Mouse (Mus musculus): ENCODE measurements around the gene Trpm1. TPM values are rescaled to one million over a fixed set of nuclear protein-coding genes. Genes with fewer than 3 reads are reported as not detected.
"Not testable (repeated sequence)": the region's sequence is repeated elsewhere in the genome, so short reads cannot be mapped to it uniquely, and the experiment has no call there.

Trpm1 gene
- under 1 TPM in 1 of 2 experiments, not detected in 1; 0.11 TPM for total RNA-seq (2021)

GRCm38 (mm10) chr7:64153535-64153934 is at the start of gene Trpm1:
Gene Trpm1 (plus strand): TSS chr7:64153835.
- no peak for DNase-seq
- intact Hi-C loops (cut with DNase I) = loop anchor here (1.0 to 5.0 kb wide), 2 partner anchors 91 to 400 kb away; no protein-coding TSS in a partner anchor

DNA sequence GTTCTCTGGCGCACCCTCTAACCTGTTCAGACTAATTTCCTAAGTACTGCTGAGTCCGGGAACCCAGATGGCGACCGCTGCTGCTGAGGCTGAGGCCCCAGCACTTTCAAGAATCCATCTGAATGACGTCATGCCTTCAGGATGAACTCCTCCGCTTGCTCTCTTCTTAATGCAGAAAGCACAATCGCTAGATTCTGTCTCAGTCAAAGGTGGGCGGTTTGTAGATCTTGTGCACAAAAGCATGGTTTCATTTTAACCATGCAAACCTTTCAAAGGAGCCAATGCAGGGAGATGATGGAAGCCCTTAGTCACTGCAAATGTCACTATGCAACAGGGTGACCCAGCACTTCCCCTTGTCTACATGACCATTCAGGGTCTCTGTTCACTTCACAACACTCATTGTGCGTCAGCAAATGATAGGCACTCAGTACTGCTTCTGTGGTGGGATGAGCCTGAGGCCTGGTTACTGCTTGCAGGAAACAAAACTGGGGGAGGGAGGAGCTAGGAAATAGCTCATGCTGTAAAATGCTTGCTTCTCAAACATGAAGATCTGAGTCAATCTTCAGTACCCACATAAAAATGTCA is 31.4 kb upstream of the Trpm1 start:
- intact Hi-C loops (cut with DNase I) = no loop called here
- DNase-seq = no peak

DNA sequence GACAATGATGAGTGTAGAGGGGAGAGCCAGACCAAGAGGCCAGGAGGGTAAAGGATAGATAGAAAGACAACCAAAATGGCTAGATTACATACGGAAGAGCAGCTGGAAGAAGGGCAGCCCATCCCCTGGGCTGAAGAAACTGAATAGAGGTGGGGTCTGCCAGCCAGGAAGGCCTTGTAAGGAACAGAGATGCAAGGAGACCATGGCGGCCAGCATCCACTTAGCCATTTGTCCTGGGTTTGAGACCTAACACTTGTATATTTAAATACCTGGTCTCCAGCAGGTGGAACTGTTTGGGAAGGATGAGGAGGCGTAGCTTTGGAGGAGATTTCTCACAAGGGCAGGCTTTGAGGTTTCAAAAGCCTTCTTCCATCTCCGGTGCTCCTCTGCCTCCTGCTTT is 29.9 kb upstream of the Trpm1 start:
- intact Hi-C loops (cut with DNase I) = no loop called here
- DNase-seq = no peak

GRCm38 (mm10) chr7:64125994-64126393 is 27.6 kb upstream of the Trpm1 start:
- intact Hi-C loops (cut with DNase I); DNase-seq: not testable (repeated sequence)

- intact Hi-C loops (cut with DNase I) = no loop called here
- no peak for DNase-seq
Measured at GRCm38 (mm10) chr7:64139866-64140265, 13.8 kb upstream of the Trpm1 start.

DNA sequence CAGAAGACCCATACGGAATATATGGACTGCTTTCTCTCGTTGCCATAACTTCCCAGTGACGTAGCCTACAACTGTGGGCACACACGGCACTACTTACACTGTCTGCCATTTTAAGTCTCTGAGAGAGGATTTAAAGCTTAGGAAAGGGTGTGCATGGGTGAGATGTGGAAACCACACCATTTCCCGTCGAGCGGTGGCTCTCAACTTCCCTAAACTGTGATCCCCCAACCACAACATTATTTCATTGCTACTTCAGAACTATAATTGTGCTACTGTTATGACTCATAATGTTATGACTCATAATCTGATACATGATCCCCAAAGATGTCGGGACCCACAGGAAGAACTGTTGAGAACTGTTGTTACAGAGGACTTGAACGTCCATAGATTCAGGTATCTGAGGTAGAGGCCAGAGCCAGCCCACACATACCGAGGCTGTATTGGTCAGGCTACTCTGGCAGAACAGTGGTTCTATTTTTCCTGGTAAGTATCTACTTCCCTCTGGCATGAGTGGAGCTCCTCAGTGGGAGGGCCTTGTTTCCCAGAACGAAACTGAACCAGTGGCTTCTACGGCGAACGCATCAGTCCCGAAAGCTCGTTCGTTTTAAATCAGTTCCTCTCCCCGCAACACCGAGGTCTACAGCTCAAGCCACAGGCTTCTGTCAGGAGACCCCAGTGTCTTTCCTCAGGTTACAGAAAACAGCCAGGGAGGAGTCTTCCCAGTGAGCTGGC is 12.2 kb upstream of the Trpm1 start:
- no peak for DNase-seq
- intact Hi-C loops (cut with DNase I) = no loop called here

GRCm38 (mm10) chr7:64149337-64149736 is 4.3 kb upstream of the Trpm1 start:
- no peak for DNase-seq
- intact Hi-C loops (cut with DNase I) = no loop called here

- intact Hi-C loops (cut with DNase I) = loop anchor here (5.0 kb wide), 1 partner anchor 87 kb away; no protein-coding TSS in a partner anchor
- DNase-seq = no peak
Measured at GRCm38 (mm10) chr7:64149747-64150146, 3.9 kb upstream of the Trpm1 start.

DNA sequence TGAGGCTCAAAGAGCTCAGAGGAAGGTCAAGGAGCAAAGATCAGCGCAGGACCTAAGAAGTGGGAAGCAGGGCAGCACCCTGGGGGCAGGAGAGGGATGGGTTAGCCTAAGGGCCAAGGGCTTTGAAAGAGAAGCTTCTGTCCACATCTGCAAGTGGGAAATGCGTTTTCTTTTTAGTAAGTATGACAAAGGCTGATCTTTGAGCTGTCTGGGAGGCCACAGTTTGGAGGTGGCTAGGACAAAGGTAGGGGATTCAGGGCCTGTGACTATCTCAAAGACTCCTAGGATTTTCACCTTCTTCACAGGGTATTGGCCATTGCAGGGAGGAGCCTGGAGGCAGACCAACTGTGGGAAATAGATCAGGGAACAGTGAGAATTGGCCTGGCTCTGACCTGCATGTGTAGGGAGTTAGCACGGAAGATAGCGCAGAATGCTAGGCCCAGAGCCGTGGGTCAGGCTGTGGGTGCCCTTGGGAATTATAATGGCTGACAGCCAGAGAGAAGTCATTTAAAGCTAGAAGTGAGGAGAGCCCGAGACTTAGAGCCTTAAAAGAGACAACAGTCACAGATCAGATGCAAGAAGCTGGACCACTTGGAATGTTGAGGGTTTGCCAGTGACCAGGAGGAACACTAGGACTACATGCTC is 3.1 kb upstream of the Trpm1 start:
- intact Hi-C loops (cut with DNase I) = loop anchor here (5.0 kb wide), 1 partner anchor 88 kb away; no protein-coding TSS in a partner anchor
- no peak for DNase-seq

DNA sequence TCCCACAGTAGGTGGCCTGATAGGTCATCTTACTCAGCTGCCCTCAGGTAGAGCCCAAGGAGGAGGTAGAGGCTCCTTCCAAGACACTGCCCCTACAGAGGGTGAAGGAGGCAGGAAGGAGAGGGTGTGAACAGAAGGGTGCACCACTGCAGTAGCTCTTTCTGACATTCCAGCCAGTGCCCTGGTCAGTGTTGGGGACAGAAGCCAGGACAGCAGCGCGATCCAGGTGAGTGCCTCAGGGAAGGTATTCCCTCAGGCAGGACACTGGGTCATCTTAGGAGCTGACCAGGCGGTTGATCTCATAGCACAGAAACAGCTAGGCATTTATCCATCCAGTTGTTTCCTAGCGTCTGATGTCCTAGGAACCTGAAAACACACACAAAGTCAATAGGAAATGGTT is 1.6 kb downstream of the Trpm1 start:
- intact Hi-C loops (cut with DNase I) = loop anchor here (2.0 to 5.0 kb wide), 5 partner anchors 73 to 298 kb away; partner anchors contain the start of genes Mcee, Mphosph10 and Mtmr10
- no peak for DNase-seq

DNA sequence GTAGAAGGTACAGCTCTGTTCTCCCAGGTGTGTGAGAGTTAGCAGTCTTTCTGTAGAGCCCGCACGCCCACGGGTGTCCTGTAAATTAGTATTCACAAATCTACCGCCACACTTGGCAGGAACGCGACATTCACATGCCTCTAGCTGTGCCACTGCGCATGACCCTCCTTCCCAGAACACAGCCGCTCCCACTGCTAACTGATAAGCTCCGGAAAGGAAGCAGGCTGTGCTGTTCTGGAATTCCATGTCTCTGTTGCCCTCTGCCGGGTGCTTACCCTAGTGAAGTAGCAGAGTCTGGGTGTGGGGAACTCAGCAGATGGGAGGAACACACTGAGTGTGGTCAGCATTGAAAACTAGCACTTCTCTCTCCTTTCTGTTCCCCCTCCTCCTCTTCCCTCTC is 2.1 kb downstream of the Trpm1 start:
- peak; percentile 82 to 85 for DNase-seq
- intact Hi-C loops (cut with DNase I) = loop anchor here (2.0 to 5.0 kb wide), 5 partner anchors 73 to 298 kb away; partner anchors contain the start of genes Mcee, Mphosph10 and Mtmr10

- intact Hi-C loops (cut with DNase I) = loop anchor here (5.0 kb wide), 4 partner anchors 74 to 299 kb away; partner anchors contain the start of genes Mcee, Mphosph10 and Mtmr10
- peak; percentile 55 to 64 for DNase-seq
Measured at GRCm38 (mm10) chr7:64156271-64156911, 2.8 kb downstream of the Trpm1 start.

- intact Hi-C loops (cut with DNase I) = loop anchor here (5.0 kb wide), 4 partner anchors 75 to 300 kb away; partner anchors contain the start of genes Mcee, Mphosph10 and Mtmr10
- no peak for DNase-seq
Measured at GRCm38 (mm10) chr7:64156918-64157690, 3.5 kb downstream of the Trpm1 start.

DNA sequence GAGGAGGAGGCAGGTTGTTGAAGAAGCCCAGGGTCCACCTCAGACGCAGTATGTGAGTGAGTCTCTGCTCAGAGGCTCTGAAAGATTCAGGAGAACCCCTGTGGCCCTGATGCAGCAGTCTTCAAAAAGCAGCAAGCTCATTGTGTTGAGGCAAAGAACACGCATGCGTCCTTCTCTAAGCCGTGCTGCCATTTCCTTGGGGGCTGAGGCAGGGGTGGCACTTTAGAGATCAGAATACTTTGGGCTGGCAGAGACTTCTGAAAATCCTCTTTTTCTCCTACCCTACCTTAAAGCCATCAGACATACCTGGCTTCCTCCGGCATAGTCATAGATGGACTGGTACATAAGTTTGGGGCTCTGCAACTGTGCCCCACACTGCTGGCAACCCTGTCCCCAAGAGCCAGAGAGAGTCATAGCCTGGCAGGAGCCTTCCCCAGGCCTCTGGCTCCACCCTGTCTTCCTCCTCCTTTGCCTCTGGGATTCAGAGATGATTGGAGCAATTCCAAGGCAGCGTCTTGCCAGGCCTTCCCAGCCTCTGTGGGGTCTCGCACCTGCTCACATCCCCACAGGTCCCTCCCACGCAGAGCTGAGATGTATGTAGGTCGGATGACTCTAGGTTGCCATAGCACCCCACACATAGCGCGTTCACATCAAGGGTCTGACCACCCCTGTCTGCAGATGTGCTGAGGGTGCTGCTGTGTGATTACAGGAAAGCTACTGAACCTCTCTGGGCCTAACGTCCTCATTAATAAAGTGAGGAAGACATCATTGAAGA is 4.8 kb downstream of the Trpm1 start:
- intact Hi-C loops (cut with DNase I) = loop anchor here (5.0 kb wide), 4 partner anchors 76 to 301 kb away; partner anchors contain the start of genes Mcee, Mphosph10 and Mtmr10
- no peak for DNase-seq

GRCm38 (mm10) chr7:64159056-64159542 is 5.5 kb downstream of the Trpm1 start:
- intact Hi-C loops (cut with DNase I) = loop anchor here (5.0 kb wide), 4 partner anchors 77 to 302 kb away; partner anchors contain the start of genes Mcee, Mphosph10 and Mtmr10

DNA sequence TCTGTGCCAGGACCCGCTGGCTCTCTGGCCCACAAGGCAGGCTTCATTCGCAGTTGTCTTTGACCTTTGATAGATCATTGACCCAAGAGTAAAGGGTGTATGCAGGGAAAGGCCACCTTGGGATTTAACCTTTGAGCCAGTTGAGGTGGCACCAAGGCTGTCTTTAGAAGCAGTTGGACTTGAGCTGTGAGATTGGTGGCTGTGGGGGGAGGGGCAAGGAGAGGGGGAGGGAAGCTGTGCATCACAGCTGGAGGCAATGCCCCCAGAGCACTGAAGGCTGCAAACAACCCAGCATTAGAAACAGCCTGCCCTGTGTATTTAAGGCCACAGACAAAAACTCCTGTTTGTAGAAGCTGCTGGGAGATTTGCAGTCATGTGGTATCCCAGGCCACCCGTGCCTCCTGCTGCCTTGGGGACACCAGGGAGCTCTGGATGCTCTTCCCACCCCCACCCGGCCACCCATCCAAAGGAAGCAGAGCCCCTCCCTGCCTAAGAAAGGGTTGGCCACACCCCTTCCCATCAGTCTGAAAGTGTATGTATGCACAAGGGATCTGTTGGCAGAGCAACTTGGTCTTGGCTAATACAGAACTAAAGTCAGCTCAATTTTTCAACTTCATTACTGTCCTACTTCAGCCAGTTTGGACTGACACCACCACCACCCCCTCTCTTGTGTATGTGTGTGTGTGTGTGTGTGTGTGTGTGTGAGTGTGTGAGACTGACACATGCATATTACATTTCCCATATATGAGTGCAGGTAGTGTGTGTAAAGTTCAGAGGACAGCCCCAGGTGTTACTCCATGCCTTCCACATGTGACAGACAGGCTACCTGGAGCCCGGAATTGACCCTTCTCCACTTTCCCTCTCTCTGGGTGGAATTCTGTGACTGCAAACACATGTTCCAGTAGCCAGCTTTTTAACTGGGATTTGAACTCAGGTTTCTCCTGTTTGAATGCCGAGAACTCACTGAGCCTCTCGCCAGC is 6.3 kb downstream of the Trpm1 start:
- no peak for DNase-seq

More at GRCm38 (mm10) chr7:64159056-64159542, 5.5 kb downstream of the Trpm1 start:
- no peak for DNase-seq

GRCm38 (mm10) chr7:64160737-64161470 is 7.3 kb downstream of the Trpm1 start:
- intact Hi-C loops (cut with DNase I) = loop anchor here (5.0 kb wide), 1 partner anchor 581 kb away; no protein-coding TSS in a partner anchor
- no peak for DNase-seq

More for the DNA sequence above, 6.3 kb downstream of the Trpm1 start:
- intact Hi-C loops (cut with DNase I) = loop anchor here (5.0 kb wide), 5 partner anchors 78 to 582 kb away; partner anchors contain the start of genes Mcee, Mphosph10 and Mtmr10
